Mouse (Mus musculus): Measurements from ENCODE around the gene Ctnna3. TPM values are rescaled to one million over a fixed set of nuclear protein-coding genes. Genes with fewer than 3 reads are reported as not detected.

The Ctnna3 gene
- polyA plus RNA-seq, 1 experiment from 2014 or later = 0.92 TPM

DNA sequence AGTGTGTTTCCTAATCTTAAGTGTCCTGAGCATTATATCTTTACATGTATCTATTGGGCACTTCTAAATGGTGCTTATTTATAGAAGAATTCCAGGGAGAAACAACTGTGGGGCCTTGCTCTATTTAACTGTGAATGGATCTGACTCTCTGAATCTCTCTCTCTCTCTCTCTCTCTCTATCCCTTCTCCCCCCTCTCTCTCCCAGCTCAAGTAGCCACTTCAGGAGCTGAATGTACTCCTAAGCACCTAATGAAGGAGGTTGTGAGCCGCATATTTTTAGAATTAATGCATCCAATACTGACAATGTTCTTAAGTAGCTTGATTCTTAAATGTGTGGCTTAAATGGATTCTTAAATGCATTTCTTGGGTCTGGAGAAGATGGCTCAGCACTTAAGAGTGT is 521.6 kb downstream of the Ctnna3 start:
- Histone ChIP-seq H3K4me2 (replicated peaks) (no peak overlapping the region), H3K4me3 (replicated peaks) (no peak overlapping the region), H3K4me1 (0 out of 2 replicates have a peak, but pooled peaks cover 4% of the 10 kb centered on the region), H3K27me3 (no peaks in the 10 kb centered on the region), H3K9me3 (replicated peaks) (no peaks in the 10 kb centered on the region), H3K27ac (replicated peaks) (no peak overlapping the region), H3K9ac (no peak overlapping the region), H3K36me3 (no peaks in the 10 kb centered on the region)
- 85% methylated on average over 1 of the region's 1 CpGs for WGBS
- ATAC-seq (ENCODE audit: insufficient number of reproducible peaks, low FRiP score, low TSS enrichment, low read depth) = no peak

DNA sequence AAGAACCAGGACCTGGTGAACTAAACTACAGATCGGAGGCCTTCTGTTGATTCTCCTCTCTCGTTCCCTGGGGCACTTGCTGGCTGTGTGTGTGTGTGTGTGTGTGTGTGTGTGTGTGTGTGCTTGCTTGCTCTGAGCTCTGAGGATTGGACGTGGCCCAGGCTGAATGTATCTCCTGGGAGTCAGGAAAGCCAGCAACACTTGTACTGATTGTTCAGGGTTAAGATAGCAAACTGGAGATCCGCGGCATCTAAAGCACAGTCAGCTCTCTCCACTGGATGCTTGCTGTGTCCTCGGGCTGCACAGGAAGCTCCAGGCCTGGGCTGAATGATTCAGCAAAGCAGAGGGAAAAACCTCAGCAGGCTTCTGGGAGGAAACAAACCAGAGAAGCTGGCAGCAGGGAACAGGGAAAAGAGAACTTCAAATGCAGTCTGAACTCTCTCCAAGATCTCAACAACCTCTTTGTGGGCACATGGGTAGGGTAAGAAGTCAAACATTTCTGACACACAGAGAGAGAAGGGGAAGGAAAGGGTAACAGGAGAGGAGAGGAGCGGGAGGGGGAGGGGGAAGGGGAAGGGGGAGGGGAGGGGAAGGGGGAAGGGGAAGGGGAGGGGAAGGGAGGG is 524.5 kb downstream of the Ctnna3 start:
- H3K9ac ChIP-seq = no peak overlapping the region
- 12% methylated on average over 6 of the region's 7 CpGs for WGBS
- no peak overlapping the region for H3K27ac ChIP-seq (replicated peaks)
- H3K4me1 ChIP-seq = 0 out of 2 replicates have a peak, but pooled peaks cover 4% of the 10 kb centered on the region
- H3K27me3 ChIP-seq = no peaks in the 10 kb centered on the region
- no peak overlapping the region for H3K4me3 ChIP-seq (replicated peaks)
- no peaks in the 10 kb centered on the region for H3K36me3 ChIP-seq
- no peaks in the 10 kb centered on the region for H3K9me3 ChIP-seq (replicated peaks)
- no peak overlapping the region for H3K4me2 ChIP-seq (replicated peaks)
- ATAC-seq (ENCODE audit: insufficient number of reproducible peaks, low FRiP score, low TSS enrichment, low read depth) = no peak

DNA sequence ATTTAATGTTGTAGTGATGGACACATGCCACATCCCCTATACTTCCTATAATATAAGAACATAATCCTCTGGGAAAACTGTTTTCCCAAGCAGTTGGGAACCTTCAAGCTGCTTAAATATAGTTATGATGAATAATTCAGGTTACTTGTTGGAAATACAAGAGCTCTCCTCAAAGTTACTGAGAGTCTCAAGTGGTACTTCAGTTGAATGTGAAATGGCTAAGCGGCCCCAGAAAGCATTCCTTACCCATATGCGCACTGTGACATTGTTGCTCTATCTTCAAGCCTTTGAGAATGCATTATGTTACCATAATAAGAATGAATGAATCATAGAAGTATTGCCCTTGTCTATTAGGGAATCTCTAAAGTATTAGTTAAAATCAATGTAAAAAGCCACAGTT is 542.4 kb downstream of the Ctnna3 start:
- H3K9me3 ChIP-seq (replicated peaks) = no peaks in the 10 kb centered on the region
- H3K9ac ChIP-seq = no peak overlapping the region
- WGBS = 91% methylated on average over 2 of the region's 2 CpGs
- no peak for ATAC-seq (ENCODE audit: insufficient number of reproducible peaks, low FRiP score, low TSS enrichment, low read depth)
- H3K4me2 ChIP-seq (replicated peaks) = no peak overlapping the region
- H3K4me3 ChIP-seq (replicated peaks) = no peak overlapping the region
- H3K27me3 ChIP-seq = no peaks in the 10 kb centered on the region
- H3K4me1 ChIP-seq = no peaks in the 10 kb centered on the region
- H3K27ac ChIP-seq (replicated peaks) = no peak overlapping the region
- no peaks in the 10 kb centered on the region for H3K36me3 ChIP-seq

DNA sequence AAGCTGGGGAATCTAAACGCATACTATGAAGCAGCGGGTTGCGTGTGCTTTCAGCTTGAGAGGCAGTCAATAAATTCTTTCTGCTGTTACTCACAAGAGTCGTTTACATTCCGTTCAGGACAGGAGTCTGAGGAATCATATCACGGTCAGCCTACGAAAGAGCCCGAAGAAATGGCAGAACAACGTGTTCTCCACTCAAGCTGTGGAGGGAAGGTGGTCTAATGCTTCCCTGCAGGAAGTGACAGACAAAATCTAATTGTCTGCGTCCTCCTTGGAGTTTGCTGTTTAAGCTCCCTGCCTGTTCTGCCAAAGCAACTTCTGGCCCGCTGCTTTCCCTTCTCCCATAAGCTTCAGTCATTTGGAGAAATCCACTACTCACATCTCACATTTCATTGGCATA is 548.2 kb downstream of the Ctnna3 start:
- ATAC-seq (ENCODE audit: insufficient number of reproducible peaks, low FRiP score, low TSS enrichment, low read depth) = no peak
- Histone ChIP-seq H3K36me3 (no peaks in the 10 kb centered on the region), H3K9ac (no peak overlapping the region), H3K27me3 (no peaks in the 10 kb centered on the region), H3K27ac (replicated peaks) (no peak overlapping the region), H3K4me1 (0 out of 2 replicates have a peak, but pooled peaks cover 3% of the 10 kb centered on the region), H3K9me3 (replicated peaks) (no peaks in the 10 kb centered on the region), H3K4me3 (replicated peaks) (peak overlapping the region; percentile 14; the same call in 1 of the 2 replicates), H3K4me2 (replicated peaks) (peak overlapping the region; percentile 36)
- 23% methylated on average over 11 of the region's 11 CpGs for WGBS

DNA sequence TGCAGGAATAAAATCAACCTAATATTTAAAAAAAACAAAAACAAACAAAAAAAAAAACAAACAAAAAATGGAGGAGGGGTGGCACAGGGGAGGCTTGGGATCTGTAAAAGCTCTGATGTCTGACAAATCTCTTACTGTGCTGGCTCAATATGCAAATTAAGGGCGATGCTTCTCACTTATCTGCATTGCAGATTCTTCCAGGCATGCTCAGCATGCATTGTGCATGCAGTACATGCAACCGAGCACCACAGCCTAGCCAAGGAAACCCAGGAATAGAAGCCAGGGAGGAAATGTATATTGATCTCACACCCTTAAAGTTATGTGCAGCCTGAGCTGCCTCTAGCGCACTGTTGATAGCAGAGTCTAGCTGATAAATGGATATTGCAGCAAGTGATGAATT is 548.6 kb downstream of the Ctnna3 start:
- no peak overlapping the region for H3K4me3 ChIP-seq (replicated peaks)
- H3K9ac ChIP-seq = no peak overlapping the region
- H3K27ac ChIP-seq (replicated peaks) = no peak overlapping the region
- 42% methylated on average over 3 of the region's 3 CpGs for WGBS
- no peaks in the 10 kb centered on the region for H3K27me3 ChIP-seq
- H3K9me3 ChIP-seq (replicated peaks) = no peaks in the 10 kb centered on the region
- ATAC-seq (ENCODE audit: insufficient number of reproducible peaks, low FRiP score, low TSS enrichment, low read depth) = no peak
- peak overlapping the region; percentile 36; the same call in 1 of the 2 replicates for H3K4me2 ChIP-seq (replicated peaks)
- H3K4me1 ChIP-seq = 0 out of 2 replicates have a peak, but pooled peaks cover 3% of the 10 kb centered on the region
- no peaks in the 10 kb centered on the region for H3K36me3 ChIP-seq

DNA sequence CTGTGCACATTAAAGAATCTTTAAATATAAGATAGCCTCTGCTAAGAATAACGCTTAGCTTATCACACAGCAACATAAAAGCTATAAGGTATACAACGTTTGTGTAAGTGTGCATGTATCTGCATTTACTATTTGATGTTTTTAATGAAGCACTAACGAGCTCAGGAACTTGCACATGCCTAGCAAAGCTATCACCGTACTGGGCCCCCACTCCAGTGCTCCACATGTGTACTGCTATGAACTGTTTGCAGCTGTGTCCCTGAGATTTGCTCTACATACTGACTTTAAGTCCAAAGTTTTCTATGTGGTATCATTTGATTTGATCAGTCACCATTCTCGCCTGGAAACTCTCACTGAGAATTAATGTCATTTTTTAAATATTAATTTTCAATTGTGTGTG is 549.1 kb downstream of the Ctnna3 start:
- 0 out of 2 replicates have a peak, but pooled peaks cover 3% of the 10 kb centered on the region for H3K4me1 ChIP-seq
- no peak for ATAC-seq (ENCODE audit: insufficient number of reproducible peaks, low FRiP score, low TSS enrichment, low read depth)
- no peaks in the 10 kb centered on the region for H3K9me3 ChIP-seq (replicated peaks)
- 70% methylated on average over 5 of the region's 5 CpGs for WGBS
- no peak overlapping the region for H3K27ac ChIP-seq (replicated peaks)
- H3K4me2 ChIP-seq (replicated peaks) = no peak overlapping the region
- H3K4me3 ChIP-seq (replicated peaks) = no peak overlapping the region
- H3K36me3 ChIP-seq = no peaks in the 10 kb centered on the region
- H3K27me3 ChIP-seq = no peaks in the 10 kb centered on the region
- H3K9ac ChIP-seq = no peak overlapping the region

DNA sequence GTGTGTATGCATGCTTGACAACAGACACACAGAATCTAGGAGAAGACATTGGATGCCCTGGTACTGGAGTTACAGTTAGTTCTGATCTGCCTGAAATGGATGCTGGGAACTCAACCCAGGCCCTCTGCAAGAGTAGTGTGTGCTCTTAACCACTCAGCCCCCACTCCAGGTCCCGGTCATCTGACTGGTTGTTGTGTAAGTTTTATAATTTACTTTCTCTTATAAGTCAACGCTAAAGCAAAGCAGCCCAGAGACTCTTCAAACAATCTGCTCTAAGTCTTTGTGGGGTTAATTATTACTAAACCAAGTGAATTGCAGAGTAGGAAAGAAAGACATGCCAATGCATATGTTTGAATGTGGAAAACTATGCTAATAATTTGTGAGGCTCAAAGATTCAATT is 549.5 kb downstream of the Ctnna3 start:
- no peak for ATAC-seq (ENCODE audit: insufficient number of reproducible peaks, low FRiP score, low TSS enrichment, low read depth)
- WGBS = 88% methylated on average over 2 of the region's 2 CpGs

DNA sequence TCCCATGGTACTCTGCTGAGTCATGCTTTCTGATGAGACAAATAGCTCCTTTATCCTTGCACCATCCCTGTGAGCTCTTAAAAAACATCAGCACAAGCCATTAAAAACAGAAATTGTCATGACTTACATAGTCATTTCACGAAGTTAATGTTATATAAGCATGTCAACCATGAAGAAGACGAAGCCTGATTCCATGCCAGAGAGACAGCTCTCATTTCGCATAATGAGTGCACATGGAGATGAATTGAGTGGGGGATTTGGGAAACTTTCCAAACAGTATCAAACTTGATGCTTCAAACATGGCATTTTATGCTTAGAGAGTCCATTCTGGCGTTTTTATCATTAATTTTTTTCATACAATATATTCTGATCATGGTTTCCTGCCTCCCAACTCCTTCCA is 555.7 kb downstream of the Ctnna3 start:
- Histone ChIP-seq H3K4me2 (replicated peaks) (no peak overlapping the region), H3K9ac (no peak overlapping the region), H3K27ac (replicated peaks) (no peak overlapping the region), H3K36me3 (no peaks in the 10 kb centered on the region), H3K9me3 (replicated peaks) (no peaks in the 10 kb centered on the region), H3K27me3 (no peaks in the 10 kb centered on the region), H3K4me1 (no peaks in the 10 kb centered on the region), H3K4me3 (replicated peaks) (no peak overlapping the region)
- ATAC-seq (ENCODE audit: insufficient number of reproducible peaks, low FRiP score, low TSS enrichment, low read depth) = no peak
- WGBS = 47% methylated on average over 4 of the region's 4 CpGs

More for the DNA sequence above, 549.5 kb downstream of the Ctnna3 start:
- Histone ChIP-seq H3K27me3 (no peaks in the 10 kb centered on the region), H3K9ac (no peak overlapping the region), H3K9me3 (replicated peaks) (no peaks in the 10 kb centered on the region), H3K27ac (replicated peaks) (no peak overlapping the region), H3K4me2 (replicated peaks) (no peak overlapping the region), H3K4me1 (0 out of 2 replicates have a peak, but pooled peaks cover 3% of the 10 kb centered on the region), H3K36me3 (no peaks in the 10 kb centered on the region), H3K4me3 (replicated peaks) (no peak overlapping the region)

DNA sequence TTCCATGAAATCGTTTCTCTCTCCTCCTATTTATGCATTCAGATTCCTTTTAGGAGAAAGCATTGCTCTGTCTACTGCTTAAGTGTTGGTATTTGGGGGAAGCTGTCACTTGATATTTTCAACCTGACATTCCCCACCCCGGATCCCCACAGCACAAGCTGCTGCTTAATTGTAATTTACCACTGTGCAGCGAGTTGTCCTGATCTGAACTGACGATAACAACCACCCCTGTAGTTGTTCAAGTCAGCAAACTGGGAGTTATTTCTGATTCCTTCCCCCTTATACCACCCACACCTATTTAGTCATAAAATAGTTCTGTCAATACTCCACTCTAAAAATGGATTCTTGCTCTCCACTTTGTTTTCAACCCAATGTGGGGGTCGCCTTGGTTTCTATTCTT is 564.4 kb downstream of the Ctnna3 start:
- H3K4me1 ChIP-seq = no peaks in the 10 kb centered on the region
- no peaks in the 10 kb centered on the region for H3K36me3 ChIP-seq
- ATAC-seq (ENCODE audit: insufficient number of reproducible peaks, low FRiP score, low TSS enrichment, low read depth) = no peak
- WGBS = 80% methylated on average over 5 of the region's 5 CpGs
- H3K9me3 ChIP-seq (replicated peaks) = no peaks in the 10 kb centered on the region
- H3K4me3 ChIP-seq (replicated peaks) = no peak overlapping the region
- no peak overlapping the region for H3K9ac ChIP-seq
- H3K4me2 ChIP-seq (replicated peaks) = no peak overlapping the region
- no peak overlapping the region for H3K27ac ChIP-seq (replicated peaks)
- no peaks in the 10 kb centered on the region for H3K27me3 ChIP-seq

DNA sequence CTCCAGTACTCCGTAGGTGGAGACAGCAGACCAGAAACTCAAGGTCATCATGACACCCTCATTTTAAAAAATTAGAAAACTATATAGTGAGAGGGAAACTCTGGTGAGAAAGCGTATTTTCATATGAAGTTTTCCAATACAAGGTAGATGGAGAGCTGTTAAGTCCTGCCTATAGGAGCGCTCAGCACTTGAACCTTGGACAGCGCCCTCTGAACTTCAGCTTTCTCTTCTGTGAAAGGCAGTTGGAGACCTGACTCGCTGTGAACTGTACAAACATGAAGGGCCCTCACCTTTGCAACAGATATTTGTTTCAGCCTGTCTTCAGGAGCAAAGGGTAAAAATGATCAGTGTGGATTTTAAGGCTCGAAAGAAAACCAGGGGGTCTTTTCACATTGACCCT is 571.6 kb downstream of the Ctnna3 start:
- no peak for ATAC-seq (ENCODE audit: insufficient number of reproducible peaks, low FRiP score, low TSS enrichment, low read depth)
- Histone ChIP-seq H3K9ac (no peak overlapping the region), H3K4me2 (replicated peaks) (no peak overlapping the region), H3K9me3 (replicated peaks) (no peaks in the 10 kb centered on the region), H3K27ac (replicated peaks) (no peak overlapping the region), H3K4me1 (no peaks in the 10 kb centered on the region), H3K4me3 (replicated peaks) (no peak overlapping the region), H3K27me3 (no peaks in the 10 kb centered on the region), H3K36me3 (no peaks in the 10 kb centered on the region)
- WGBS = 76% methylated on average over 6 of the region's 6 CpGs

DNA sequence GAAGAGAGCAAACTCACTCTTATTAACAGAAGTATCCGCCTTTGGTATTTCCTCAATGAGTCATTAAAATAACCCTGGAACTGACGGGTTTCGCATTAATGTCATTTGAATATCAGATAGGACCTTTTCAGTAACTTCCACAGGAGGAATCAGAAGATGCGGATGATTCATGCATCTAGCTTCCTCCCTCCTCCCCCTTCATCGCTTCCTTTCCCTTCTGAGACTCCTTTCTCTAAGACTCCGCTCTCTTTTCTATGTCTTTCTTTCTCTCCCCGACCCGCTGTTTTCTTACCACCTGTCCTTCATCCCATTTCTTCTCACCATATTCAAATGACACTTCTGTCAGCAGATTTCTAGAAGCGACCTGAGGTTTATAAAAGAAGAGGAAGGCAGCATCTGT is 572.1 kb downstream of the Ctnna3 start:
- Histone ChIP-seq H3K4me1 (no peaks in the 10 kb centered on the region), H3K27me3 (no peaks in the 10 kb centered on the region), H3K9me3 (replicated peaks) (no peaks in the 10 kb centered on the region), H3K4me2 (replicated peaks) (no peak overlapping the region), H3K9ac (no peak overlapping the region), H3K4me3 (replicated peaks) (no peak overlapping the region), H3K27ac (replicated peaks) (no peak overlapping the region), H3K36me3 (no peaks in the 10 kb centered on the region)
- WGBS = 81% methylated on average over 9 of the region's 9 CpGs
- no peak for ATAC-seq (ENCODE audit: insufficient number of reproducible peaks, low FRiP score, low TSS enrichment, low read depth)

DNA sequence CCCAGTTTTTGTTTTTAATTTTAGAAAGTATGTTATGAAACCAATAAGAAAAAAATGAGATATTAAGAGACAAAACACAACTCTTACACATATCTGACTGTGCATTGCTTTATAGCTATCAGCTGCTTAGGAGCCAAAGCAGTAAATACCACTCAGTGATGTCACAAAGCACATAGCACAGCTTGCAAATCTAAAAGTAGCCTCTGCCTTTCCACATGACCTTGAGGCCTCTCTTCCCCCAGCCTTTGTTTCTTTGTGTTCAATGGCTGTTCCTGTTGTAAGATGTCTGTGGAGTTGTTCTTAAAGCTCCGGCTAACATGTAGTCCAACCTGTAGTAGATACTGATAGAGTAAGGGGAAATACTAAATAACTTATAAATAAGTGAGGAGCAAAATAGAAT is 590.4 kb downstream of the Ctnna3 start:
- Histone ChIP-seq H3K4me2 (replicated peaks) (no peak overlapping the region), H3K4me1 (no peaks in the 10 kb centered on the region), H3K36me3 (no peaks in the 10 kb centered on the region), H3K27me3 (no peaks in the 10 kb centered on the region), H3K27ac (replicated peaks) (no peak overlapping the region), H3K9ac (no peak overlapping the region), H3K9me3 (replicated peaks) (no peaks in the 10 kb centered on the region), H3K4me3 (replicated peaks) (no peak overlapping the region)
- ATAC-seq (ENCODE audit: insufficient number of reproducible peaks, low FRiP score, low TSS enrichment, low read depth) = no peak
- 88% methylated on average over 1 of the region's 1 CpGs for WGBS

Data from embryonic facial prominence, embryonic 15.5 days (tissue).